ENCODE assay signal across 15 mouse cellular contexts in the genomic region with DNA sequence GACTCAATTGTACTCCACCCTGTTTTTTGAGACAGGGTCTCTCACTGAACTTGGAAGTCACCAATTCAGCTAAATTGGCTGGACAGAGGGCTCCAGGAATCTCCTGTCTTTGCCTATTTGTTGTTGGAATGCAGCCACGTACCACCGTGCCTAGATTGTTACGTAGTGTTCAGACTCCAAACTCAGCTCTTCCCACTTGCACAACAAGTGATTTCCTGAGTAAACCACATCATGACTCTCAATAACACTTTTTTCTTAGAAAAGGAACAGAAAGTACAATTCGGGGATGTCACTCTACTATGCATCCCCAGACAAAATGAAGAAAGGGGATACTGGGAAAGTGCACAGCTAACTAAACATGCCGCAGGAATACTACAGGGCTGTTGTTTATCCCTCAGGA.
"Had no signal": no experiment of that assay in that cellular context is flagged by ENCODE, and none has a peak within 500 bp of the region (broad histone marks: within the 10 kb centered on the region; RNA-seq: fewer than 3 reads in every experiment).

No protein-coding gene starts in this region.

- H3K4me3 ChIP-seq: layer of hippocampus, adult 2 months; limb, embryonic 12.5 days; liver, embryonic 12.5 days; midbrain, embryonic 12.5 days had no signal

- DNase-seq: kidney, adult 9 months; kidney, postnatal 10 days; kidney, postnatal 4 days; lung, postnatal 10 days; right cerebral cortex, postnatal 25 days; spleen, adult 18-20 months; thymus, adult 18-20 months; thymus, postnatal 14 days had no signal

- H3K4me2 ChIP-seq: limb, embryonic 12.5 days; liver, embryonic 12.5 days; midbrain, embryonic 12.5 days had no signal

- H3K4me1 ChIP-seq: limb, embryonic 12.5 days; liver, embryonic 12.5 days; midbrain, embryonic 12.5 days had no signal

- H3K27me3 ChIP-seq: limb, embryonic 12.5 days; liver, embryonic 12.5 days; midbrain, embryonic 12.5 days had no signal

- H3K9me3 ChIP-seq: limb, embryonic 12.5 days; liver, embryonic 12.5 days; midbrain, embryonic 12.5 days had no signal

- H3K36me3 ChIP-seq: limb, embryonic 12.5 days; liver, embryonic 12.5 days; midbrain, embryonic 12.5 days had no signal

- H3K9ac ChIP-seq: limb, embryonic 12.5 days; liver, embryonic 12.5 days; midbrain, embryonic 12.5 days had no signal

- H3K27ac ChIP-seq: layer of hippocampus, adult 2 months; limb, embryonic 12.5 days; liver, embryonic 12.5 days; macrophage; midbrain, embryonic 12.5 days had no signal

- ATAC-seq: intestine, postnatal 0 days; liver, embryonic 12.5 days; midbrain, embryonic 16.5 days had no signal
